Mouse (Mus musculus): ENCODE measurements around the gene Smpdl3a.

The Smpdl3a gene

DNA sequence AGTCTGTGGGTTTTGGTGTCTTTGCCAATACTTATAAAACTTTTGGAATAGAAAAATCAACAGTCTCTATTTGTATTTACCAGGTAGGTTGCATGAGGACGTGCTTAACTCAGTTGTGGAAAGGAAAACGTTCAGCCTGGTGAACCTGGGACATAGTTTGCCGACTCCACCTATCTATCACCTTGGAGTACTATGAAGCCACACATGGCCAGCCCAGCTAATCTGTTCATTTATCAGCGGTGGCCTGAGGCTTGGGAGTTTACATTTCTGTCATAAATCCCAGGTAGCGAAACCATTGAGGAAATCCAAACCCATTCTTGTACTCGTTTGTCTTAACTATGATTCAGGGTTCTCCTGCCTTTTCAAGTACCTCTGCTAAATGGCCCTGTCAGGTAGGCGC is at the start of gene Smpdl3a:
TSS of gene Smpdl3a (plus strand) at position 318 of the 400 bp plus-strand sequence.
- no peak for ATAC-seq (ENCODE audit: insufficient number of reproducible peaks, low FRiP score, low TSS enrichment)

DNA sequence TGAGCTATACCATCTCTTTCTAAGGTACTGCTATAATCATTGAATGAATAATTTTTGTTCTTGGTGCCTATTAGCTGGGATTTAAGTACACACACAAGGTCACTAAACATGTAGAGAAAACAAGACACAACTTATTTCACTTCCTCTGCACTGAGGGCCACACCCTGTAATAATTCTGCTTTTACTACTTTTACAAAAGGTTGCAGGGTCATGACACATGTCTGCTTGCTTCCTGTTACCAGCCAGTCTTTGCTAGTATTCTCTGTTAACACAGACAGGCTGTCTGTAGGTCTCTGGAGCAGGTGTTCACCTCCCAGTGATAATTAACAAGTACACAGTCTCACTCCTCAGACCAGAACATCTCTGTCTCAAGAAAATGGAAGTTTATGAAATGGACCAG is 48.7 kb upstream of the Smpdl3a start:
- ATAC-seq (ENCODE audit: insufficient number of reproducible peaks, low FRiP score, low TSS enrichment), result no peak

DNA sequence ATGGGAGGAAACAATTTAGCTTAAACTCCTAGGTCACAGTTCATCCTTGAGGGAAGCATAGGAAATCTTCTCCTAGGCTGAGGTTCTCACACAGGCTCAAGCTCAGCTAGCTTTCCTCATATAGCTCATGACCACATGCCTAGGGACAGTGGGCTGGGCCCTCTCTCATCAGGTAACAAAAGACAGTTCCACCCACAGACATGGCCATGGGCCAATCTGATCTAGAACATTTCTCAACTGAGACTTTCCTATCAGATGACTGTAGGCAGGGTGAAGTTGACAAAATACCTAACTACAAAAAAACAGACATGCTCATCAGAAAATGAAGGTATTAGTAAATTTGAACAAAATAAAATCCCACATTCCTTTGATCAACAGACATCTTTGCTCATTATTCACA is 47.0 kb upstream of the Smpdl3a start:
- ATAC-seq (ENCODE audit: insufficient number of reproducible peaks, low FRiP score, low TSS enrichment), result no peak

DNA sequence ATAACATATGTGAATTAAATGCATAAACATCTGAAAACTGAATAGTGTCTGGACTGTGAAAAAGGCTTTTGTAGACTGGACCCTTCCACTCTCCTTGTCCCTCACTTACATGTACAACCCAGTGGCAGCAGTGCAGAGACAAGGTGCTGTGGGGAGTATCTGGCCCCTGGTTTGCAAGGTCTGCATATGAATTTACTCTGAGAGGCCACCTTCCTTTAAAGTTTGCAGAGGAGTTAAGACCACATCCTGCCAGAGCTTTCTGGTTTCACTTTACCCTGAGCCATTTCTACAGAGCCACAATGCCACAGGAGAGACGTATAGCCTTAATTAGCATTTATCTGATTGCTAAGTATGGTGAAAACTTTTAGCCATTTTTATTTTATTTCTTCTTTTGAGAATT is 40.8 kb upstream of the Smpdl3a start:
- ATAC-seq (ENCODE audit: insufficient number of reproducible peaks, low FRiP score, low TSS enrichment), result no peak

DNA sequence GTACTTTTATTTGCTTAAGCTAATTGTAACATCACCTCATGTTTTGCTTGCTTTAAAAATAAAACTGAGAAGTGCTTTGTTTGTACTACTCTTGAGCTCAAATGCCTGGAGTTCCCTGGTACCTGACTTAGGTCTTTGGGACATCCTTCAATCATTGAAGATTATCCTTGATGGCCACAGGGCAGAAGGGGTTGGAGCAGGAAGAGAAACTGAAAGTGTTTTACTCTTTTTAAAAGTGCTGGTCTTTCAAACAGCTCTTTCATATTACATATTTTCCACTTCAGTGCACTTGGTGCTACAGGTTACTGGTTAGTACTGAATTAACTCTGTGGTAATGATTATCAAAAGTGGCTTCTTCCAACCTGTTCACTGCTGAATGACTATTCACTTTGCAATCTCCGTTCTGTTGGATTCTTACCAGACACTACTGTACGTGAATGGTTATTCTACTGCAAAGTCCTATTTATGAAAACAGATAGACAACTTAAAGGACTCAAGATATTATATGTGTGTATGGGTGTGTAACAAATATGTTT is 38.9 kb upstream of the Smpdl3a start:
- no peak for ATAC-seq (ENCODE audit: insufficient number of reproducible peaks, low FRiP score, low TSS enrichment)

DNA sequence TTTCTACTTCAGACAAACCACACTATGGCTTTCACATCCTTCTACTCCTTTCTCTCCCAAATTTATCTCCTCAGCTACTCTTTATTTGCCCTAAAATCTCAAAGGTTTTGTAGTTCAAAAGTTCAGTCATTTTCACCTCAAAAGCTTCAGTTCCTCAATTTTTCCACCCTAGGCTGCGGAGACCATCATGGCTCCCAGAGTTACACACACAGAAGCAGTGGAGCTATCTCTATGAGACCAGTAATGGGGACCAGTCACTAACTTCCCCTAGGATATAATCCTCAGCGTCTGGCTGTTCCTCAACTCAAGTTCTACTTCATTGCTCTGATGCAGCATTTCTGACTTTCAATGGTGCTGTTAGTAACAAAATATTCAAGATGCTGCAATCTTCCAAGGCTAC is 35.1 kb upstream of the Smpdl3a start:
- no peak for ATAC-seq (ENCODE audit: insufficient number of reproducible peaks, low FRiP score, low TSS enrichment)

DNA sequence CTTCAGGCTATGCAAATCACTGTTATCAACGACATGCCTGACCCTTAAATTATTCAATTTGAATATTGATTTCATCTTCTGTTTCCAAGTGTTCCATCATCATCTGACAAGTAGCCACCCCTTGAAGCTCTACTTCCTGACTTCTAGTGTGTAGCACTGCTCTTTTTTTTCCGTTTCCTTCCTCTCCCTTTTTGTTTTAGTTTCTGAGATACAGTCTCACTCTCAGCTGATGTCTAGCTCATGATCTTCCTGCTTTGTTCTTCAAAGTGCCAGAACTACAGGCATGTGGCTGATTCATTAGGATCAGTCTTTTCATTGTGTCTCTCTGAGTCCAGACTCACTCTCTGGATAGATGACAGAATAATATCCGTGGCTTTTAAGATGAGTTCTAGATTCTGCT is 33.4 kb upstream of the Smpdl3a start:
- no peak for ATAC-seq (ENCODE audit: insufficient number of reproducible peaks, low FRiP score, low TSS enrichment)

DNA sequence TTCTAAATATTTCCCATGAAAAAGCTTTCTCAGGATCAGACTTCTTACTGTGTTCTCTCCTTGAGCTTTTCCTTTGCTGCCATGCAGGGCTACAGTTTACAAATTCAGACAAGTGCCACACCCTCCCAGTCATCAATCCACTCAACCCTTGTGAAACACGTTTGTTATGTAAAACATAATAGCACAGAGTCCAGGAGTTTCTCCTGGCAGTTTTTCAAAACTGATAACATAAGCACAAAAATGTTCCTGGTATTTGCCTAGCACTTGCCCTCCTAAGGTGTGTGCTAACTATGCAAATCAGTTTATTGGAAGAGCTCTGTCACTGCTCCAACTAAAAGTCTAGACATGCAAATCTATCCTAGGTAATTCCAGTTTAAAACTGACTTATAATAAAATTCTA is 31.1 kb upstream of the Smpdl3a start:
- no peak for ATAC-seq (ENCODE audit: insufficient number of reproducible peaks, low FRiP score, low TSS enrichment)

DNA sequence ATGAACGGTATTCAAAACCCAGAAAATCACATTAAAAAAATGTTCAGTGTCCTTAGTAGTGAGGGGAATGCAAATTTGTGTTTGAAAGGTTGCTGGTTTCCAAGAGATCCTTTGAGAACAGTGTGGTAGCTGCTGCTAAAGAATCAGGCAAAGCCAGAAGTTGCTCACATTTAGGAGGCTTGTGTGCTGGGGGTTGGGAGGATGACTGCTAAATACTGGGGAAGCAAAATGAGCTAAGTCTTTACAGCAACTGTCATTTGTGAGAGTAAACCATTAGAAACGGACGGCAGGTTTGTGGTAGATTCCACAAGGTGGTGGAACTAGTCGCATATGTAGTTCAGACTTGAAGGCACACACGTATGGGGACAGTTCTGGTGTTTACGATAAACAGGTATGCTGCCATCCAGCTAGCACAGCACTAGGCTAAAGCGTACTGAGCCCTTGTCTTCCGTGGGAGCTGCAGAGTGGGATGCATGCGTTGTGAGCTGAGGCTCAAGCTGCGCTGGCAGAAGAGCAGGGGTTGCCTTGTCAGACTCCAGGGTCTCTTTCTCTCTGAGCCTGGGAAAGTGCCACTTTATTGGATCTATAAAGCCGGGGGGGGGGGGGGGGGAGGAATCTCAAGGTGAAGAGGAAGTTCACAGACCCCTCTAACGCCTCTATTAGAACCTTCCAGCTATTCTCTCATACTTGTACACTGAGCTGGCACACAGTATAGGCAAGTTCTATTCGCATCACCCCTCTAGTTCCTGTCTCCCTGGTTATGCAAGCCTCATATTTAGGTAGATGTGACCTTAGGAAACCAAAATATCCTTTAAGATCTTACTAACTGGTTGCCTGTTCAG is 10.6 kb upstream of the Smpdl3a start:
- no peak for ATAC-seq (ENCODE audit: insufficient number of reproducible peaks, low FRiP score, low TSS enrichment)

DNA sequence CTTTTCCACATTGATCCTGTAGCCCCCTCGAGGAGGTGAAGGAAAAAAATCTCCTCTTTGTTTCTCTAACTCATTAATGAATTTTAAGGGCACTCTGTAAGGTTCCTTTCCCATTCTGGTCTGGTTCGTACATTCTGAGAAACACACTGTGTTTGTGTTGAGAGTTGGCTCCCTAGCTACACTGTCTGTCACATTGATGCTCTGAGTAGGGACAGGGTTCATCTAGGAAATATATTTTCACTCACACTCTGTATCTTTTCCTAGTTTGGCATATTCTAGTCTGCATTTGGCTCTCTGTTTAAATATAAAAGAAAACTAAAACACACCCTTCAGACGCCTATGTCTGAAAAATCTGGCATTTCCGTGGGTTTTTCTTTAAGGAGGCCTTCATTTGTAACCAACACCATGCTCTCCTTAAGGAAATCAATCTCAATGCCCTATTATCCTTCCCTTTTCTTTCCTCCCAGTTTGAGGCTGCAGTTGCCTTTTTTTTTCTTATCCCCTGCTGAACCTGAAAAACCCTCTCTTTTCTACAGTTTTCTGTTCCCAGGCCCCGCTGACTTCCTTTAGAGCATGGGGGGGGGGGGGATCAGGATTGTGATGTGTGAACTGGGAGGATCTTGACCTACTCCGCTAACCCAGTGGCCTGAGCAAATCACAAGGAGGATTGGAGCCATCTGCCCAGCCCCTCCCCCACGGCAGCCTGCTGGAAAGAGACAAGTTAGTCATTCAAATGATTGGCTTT is 9.8 kb upstream of the Smpdl3a start:
- peak; percentile 80; the same call in 1 of the 2 replicates for ATAC-seq (ENCODE audit: insufficient number of reproducible peaks, low FRiP score, low TSS enrichment)

DNA sequence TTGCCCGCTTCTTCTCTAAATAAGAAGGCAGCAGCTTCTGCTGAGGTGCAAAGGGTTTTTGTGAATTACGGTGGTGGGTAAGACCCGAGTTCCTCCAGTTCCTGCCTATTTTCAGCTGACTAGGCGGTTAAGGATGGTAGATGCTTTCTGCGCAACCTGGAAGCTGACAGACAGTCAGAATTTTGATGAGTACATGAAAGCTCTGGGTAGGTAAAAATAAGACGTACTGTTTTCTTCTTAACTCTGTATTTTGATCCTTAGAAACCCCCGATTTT is 9.3 kb upstream of the Smpdl3a start, which contains the start of gene Fabp7:
TSS of gene Fabp7 (plus strand) at position 6 of the 275 bp plus-strand sequence.
- 0 out of 2 replicates have a peak, but pooled peaks have one; percentile 15 for ATAC-seq (ENCODE audit: insufficient number of reproducible peaks, low FRiP score, low TSS enrichment)

DNA sequence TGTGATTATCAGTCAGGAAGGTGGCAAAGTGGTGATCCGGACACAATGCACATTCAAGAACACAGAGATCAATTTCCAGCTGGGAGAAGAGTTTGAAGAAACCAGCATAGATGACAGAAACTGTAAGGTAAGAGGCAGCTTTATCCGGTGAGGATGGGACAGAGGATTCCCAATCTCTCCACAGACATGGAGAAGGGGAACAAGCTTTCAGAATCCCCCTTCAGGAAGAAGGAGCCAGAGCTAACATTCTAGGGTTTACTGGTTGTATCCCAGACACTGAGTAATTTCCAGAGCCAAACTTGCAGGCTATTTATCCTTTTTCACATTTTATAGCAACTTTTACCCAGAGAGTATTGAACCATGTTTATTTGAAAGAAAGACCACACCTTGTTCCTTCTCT is 8.6 kb upstream of the Smpdl3a start:
- no peak for ATAC-seq (ENCODE audit: insufficient number of reproducible peaks, low FRiP score, low TSS enrichment)

DNA sequence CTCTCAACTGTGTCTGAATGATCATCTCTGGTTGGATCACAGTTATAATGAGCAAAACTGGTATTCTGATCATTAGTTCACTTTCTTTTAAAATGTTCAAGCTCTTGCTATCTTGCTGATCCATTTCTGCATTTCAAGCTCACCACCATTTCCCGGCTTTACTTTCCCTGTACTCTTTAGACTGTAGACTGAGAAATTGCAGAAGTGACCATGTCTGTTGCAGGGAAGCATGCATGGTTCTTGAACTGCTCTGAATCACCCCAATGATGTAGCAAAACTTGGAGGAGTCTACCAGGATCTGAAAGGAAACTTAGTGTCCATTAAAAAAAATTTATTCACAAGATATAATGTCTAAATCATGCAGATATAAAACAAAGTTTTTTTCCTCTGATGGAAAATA is 1.2 kb upstream of the Smpdl3a start:
- no peak for ATAC-seq (ENCODE audit: insufficient number of reproducible peaks, low FRiP score, low TSS enrichment)

DNA sequence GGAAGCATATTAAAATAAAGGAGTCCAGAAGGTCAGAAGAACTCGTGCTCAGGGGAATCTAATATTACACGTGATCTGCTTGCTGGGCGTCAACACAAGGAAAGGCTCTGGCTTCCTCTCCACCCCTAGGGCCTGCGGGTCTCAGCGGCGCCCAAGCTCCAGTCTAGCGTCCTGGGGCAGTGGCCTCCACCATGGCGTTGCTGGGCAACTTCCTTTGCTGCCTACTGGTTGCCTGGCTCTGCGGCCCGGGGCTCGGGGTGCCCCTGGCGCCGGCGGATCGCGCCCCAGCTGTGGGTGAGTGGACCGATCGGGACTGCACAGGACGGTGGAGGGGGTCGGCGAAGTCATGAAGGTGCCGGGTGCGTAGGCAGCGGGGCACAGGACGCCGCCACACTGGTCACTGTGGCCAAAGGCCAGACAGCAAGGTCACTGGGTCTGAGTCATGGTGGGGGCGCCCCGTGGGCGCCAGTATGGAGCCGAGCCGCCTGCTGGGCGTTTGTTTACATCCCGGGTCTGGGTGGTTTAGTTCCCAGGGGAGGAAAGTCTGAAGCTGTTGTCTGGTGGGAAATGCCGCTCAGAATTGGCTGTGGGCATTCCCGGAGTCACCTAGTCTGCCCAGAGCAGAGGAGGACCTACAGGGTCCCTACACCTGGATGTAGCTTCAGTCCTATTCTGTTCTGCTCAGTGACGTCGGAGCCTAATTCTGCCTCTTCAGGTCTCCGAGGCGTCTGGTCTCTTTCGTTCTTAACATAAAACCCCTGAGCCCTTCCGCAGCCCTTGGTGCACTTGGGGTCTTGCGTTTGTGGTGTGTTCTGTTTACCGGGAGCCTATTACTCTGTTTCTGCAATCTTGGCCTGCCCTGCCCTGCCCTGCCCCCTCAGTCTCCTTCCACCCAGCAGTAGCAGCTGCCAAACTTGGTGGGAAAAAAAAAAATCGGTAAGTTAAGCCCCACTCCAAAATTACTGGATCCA is 641 bp downstream of the Smpdl3a start:
- peak; percentile 69 for ATAC-seq (ENCODE audit: insufficient number of reproducible peaks, low FRiP score, low TSS enrichment)

DNA sequence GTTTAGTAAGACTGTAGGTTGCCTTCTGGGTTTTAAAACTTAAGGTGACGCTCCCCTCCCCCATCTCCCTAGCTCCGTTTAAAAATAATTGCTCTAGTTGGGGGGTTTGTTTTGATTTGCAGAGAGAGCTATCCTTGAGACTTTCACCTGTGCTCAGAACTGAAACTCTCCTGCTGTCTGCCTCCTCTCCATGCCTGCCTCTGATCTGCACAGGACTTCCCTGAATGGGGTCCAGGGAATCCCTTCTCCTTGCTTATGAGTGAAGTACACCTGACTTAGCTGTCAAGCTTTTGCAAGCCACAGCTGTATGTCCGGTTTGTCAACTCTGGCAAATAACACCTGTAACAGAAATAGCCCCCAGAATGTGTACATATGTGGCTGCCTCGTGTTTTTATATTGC is 1.4 kb downstream of the Smpdl3a start:
- ATAC-seq (ENCODE audit: insufficient number of reproducible peaks, low FRiP score, low TSS enrichment), result peak; percentile 23; the same call in 1 of the 2 replicates

DNA sequence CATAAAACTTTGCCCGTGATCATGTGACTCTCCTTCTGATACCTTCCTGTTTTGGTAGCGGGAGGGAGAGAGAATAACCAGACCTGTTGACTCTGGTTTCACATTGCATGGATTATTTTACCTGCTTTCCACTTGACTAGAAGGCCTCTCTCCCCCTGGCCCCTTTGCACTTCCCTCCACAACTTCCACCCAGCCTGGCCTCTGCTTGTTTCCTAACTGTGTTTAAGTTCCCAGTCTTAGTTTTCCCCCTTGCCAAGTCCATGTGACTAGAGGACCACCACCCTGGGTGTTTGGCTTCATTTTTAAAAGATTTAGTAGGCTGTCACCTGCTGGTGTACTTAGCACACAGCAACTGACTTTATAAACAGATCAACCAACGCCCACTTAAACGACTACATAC is 1.9 kb downstream of the Smpdl3a start:
- no peak for ATAC-seq (ENCODE audit: insufficient number of reproducible peaks, low FRiP score, low TSS enrichment)

DNA sequence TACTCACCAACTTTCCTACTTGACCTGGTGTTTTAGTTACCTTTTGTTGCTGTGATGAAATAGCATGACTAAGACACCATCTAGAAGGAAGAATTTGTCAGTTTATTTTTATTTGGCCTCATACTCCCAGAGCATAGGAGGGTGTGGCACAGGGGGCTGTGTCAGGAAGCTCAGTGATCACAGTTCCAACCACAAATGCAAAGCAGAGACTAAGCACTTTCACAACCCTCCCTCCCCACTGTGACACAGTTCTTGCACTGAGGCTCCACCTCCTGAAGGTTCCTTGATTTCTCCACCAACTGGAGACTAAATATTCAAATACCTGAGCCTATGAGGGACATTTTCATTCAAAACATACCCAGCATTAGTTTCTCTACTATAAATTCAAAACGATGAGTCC is 5.4 kb downstream of the Smpdl3a start:
- ATAC-seq (ENCODE audit: insufficient number of reproducible peaks, low FRiP score, low TSS enrichment), result no peak

DNA sequence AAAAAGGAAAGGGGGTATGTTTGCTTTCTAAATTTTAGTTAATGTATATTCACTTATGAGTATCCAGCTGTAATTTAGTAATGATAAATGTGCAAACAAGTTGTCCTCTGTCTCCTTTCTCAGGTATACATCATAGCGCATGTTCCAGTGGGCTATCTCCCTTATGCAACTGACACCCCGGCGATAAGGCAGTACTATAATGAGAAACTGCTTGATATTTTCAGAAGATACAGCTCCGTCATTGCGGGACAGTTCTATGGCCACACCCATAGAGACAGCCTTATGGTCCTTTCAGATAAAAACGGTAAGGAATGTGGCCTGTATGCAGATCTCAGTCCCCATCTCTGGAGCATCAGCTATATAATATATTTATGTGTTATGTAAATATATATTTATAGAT is 13.6 kb downstream of the Smpdl3a start:
- ATAC-seq (ENCODE audit: insufficient number of reproducible peaks, low FRiP score, low TSS enrichment), result no peak

DNA sequence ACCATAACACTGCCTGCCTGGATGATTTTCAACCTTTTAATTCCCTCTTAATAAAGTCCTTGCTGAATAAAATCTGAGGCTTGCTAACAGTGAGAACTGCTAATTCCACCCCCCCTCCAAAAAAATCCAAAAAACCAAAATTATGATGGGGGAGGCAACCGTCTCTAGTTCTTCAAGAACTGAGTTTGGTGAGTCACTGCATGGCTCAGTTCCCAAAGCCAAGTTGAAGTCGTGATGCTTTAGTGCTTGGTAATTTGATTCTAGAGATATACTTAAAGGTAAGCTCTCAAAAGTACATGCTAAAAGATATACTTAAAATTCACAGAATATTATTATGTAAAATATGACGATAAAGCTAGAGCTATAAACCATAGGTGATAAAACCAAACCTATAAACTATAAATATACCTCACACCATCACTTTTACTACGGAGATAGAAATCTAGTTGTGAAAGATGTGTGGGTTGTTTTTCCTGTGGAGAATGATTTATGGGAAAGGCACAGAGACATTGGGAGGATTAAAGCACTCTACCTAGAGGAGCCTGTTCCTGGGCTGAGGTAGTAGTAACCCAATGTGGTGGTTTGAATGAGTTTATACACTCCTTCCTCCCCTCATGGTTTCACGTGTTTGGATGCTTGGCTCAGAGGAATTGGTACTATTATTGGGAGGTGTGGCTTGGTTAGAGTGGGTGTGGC is 18.2 kb downstream of the Smpdl3a start:
- no peak for ATAC-seq (ENCODE audit: insufficient number of reproducible peaks, low FRiP score, low TSS enrichment)

DNA sequence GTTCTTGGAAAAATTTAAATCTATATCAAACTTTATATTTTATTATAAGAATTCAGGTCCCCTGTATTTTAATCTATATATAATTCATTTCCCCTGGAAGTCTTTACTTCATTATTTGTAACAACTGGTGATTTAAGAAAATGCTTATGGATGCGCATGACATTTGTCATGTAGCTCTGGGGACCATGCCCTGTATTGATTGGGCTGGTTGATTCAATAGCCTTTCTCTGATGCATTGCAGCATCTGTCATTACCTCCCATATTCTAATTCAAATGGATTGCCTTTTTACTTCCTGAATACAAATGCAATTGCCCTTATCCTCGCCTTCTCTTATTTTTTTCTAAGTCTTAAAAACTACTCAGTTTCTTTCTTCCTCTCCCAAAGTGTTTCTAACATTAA is 20.2 kb downstream of the Smpdl3a start:
- ATAC-seq (ENCODE audit: insufficient number of reproducible peaks, low FRiP score, low TSS enrichment), result no peak
